Mouse (Mus musculus): ENCODE data around the gene Jade2.

The Jade2 gene

DNA sequence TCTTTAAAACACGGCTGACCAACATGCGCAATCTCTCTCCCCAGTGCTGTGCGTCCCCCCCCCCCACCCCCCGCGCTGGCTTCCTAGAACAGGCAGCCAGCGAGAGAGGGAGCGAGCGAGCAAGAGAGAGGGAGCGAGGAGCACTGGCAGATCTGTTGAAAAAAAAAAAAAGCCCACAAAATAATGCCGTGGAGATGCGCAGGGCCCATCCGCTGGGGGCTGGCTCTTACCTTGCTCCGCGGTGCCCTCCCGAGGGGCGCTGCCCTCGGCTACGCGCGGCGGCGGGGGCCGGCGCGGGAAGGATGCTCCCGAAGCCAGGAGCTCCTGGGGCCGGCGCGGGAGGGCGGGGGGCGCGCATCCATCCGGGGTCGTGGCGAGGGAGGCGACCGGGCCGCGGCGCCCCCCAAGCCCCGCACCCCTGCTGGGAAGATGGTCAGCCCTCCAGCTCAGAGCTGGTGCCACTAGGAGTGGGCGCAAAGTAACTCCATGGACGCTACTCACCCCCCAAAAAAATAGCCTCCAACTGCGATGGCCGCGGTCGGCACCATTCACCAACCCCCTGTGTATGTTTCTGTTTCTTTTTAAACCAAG, at the start of gene Jade2:
Gene Jade2, minus strand, starts transcription at position 573 of the 591 bp plus-strand sequence.
- peak; percentile 91 for DNase-seq (ENCODE audit: low spot score)

DNA sequence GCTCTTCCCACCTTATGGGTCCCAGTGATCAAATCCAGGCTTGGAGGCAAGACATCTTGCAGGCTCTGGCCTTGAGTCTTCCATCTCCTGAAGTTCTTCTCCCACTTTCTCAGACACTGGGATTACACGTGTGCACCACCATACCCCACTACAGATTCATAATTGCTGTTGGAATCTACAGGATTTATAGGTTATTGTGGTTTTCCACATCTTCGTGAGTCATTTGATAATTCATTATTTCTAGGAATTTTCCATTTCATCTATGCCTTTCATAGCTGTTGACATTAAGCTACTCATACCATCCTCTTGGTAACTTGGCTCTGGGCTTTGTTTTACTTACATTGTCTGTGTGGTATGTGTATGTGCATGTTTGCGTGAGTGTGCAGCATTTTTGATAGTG, 46.8 kb upstream of the Jade2 start:
- no peak for DNase-seq (ENCODE audit: low spot score)

DNA sequence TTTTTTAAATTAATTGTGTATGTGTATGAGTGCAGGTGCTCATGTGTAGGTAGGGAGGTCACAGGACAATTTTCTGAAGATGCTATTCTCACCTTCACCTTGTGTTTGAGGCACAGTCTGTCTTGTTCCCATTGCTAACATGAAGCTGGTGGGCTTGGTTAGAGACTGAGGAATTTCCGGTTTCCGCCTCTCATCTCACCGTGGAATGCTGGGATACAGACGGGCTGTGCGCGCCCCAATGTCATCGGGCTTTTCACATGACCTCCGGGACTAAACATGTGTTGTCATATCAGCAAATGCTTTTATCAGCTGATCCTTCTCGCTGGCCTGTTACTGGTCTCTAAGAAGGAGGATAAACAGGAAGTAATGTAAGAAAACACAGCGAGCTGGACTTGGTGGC, 42.2 kb upstream of the Jade2 start:
- DNase-seq (ENCODE audit: low spot score): no peak

DNA sequence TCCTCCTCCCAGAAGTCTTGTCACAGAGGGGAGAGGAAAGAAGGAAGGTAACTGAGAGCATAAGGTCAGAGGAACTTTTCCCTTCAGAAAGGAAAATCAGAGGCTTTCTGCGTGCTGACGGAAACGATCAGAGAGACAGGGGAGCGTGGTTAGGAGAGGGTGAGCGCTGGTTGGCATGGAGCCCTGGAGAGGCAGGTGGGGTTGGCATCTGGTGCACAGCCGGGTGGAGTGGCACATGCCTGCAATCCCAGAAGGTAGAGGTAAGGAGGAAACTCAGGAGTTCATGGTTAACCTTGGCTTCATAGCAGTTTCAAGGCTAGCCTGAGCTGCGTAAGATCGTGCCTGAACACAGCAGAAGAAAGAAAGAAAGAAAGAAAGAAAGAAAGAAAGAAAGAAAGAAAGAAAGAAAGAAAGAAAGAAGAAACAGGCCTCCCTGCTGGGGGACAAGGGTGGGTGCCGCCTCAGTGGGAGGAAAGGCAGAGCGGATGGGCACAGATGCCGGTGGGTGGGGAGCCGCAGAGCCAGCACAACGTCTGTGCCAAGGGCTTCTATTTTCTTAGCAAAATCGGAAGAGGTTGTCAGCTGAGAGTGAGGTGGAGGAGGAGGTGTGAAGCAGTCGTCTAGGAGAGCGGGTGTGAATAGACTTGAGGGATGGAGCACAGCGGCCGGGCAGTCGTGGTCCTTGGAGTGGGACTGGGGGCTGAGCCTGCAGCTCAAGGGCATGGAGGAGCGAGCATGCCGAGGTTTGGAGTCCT, 41.0 kb upstream of the Jade2 start:
- no peak for DNase-seq (ENCODE audit: low spot score)

DNA sequence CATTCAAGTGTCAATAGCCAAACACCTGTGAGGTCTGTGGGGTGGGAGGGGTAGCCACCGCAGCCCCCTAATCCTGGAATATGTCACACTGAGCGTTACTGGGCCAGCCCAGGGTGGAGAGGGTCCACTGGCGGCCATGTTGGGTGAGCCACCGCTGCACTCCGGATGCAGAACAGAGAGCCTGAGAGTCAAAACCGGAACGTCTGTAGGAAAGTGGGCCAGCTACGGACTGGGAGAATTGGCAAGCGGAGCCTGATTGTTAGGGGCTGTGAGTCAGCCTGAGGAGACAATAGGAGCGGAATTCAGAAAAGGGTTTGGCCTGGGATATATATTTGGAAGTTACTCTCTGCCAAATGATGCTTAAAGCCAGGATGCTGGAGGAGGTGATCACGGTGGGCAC, 39.9 kb upstream of the Jade2 start:
- DNase-seq (ENCODE audit: low spot score): no peak

DNA sequence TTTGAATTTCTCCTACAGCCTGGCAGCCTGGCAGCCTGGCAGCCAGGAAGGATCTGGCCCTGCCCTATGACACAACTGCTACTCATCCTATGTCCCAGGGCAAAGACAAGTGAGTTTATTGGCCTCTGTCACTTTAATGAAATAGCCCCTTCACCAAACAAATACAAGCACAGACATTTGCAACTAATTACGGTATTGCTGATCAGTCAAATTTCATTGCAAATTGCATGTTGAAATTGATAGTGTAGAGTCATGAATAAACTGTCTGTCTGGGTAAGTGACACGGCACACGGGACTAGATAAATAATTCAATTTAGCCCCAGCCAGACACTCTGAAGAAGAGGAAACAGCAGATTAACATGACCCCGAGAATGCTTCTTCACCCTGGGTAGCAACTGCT, 38.6 kb upstream of the Jade2 start:
- DNase-seq (ENCODE audit: low spot score): peak; percentile 87

DNA sequence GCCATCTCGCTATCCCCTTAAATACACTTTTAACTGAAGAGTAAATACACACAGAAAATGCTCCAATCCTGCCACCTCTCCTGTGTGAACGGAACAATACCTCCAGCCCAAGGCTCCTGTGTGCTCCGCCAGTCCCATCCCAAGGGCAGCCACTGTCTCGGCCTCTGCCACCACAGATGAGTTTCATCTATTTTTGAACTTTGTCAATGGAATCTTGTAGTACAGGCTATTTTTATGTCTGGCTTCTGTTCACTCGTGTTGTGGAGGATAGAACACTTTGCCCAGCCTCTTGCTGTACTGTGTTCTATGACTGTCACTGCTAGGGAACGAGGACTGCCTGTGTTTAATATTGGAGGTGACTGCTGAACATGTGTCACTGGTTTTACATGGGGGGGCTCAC, 28.2 kb upstream of the Jade2 start:
- DNase-seq (ENCODE audit: low spot score): no peak

DNA sequence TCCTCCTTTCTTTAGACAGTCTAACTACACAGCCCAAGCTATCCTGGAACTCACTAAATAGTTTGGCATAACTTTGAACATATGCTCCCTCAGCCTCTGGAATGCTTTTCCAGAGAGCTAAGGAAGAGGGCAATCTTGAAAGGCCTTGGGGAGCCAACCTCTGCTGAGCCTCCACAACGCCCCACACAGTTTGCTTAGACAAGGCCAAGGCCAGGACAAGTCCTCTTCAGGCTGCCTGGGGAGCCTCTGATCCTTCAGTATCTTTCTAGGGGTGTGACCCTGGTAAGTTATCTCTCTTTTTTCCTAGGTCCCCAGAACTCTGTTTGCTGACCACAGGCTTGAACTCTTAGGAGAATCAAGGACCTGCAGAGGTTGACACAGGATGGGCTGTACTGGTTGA, 26.6 kb upstream of the Jade2 start:
- DNase-seq (ENCODE audit: low spot score): no peak

DNA sequence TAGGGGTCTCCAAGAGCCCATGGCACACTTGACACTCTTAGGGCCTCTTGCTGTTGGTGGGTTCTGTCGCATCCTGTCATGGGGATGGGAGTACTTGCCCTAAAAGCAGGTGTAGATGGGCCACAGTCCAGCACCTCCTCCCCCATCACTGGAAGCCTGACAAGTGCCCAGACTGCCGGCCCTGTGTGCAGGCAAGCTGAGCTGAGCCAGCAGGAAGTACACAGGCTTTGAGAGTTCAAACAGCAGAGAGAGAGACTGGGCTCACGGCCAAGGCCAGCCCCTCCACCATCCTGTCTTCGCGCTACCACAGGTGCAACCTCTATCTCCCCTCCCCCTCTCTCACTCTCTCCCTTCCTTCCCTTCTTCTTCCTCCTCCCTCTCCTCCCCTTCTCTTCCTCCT, 26.2 kb upstream of the Jade2 start:
- no peak for DNase-seq (ENCODE audit: low spot score)

DNA sequence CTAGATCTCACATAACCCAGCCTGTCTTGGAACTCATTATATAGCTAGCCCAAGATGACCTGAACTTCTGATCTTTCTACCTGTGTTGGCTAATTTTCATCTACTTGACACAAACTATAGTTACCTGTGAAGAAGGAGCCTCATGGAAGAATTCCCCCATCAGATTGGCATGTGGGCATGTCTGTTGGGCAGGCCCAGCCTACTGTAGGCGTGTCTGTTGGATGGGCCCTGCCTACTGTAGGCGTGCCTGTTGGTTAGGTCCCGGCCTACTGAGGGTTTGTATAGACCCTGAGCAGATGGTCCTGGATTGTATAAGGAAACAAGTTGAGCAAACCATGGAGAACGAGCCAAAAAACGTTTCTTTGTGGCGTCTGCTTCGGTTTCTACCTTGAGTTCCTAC, 24.3 kb upstream of the Jade2 start:
- DNase-seq (ENCODE audit: low spot score): no peak

DNA sequence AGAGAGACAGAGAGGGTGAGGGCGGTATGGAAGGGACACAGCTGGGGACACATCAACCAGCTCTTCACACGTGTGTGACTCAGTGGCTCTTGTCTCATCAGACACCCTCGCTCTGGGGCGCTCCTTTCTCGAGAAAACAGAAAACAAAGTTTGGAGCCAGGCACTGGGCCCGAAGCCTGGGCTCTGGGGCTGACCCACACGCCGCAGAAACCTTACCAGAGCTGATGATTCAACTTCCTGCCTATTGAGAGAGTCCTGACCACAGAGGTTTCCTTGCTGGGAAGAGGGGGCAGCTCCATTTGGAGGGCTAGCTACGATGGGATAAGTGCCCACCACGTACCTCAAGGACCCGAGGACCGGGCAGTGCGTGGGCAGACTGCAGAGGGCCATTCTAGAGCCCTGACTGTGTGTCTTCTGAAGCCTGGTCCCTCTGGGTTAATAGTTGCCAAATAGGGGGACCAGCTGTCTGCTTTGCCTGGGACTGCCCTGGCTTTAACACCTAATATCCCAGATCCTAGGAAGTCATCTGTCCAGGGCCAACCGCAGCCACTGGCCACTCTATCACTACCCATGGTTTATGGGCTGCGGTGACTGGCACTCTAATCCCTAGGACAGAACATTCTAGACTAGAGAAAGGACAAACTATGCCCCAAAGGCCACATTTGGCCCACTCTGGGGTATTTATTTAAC, 23.7 kb upstream of the Jade2 start:
- no peak for DNase-seq (ENCODE audit: low spot score)

DNA sequence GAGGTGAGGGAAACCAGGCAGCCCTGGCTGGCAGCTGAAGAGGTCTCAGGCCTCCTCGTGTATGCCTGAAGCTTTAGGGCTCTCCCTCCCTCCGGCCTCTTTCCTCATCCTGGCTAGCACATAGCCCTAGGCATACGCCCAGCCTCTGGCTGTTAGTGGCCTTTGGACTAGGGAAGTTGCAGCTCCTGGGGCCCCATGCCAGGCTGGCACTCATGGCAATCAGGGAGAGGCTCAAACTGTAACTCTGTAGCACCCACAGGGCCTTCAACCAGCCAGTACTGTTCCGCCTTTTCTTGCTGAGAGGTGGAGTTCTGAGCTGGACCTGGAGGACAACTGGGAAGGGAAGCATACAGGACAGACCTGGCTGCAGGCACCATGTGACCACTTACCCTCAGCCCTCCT, 19.5 kb upstream of the Jade2 start:
- DNase-seq (ENCODE audit: low spot score): no peak

DNA sequence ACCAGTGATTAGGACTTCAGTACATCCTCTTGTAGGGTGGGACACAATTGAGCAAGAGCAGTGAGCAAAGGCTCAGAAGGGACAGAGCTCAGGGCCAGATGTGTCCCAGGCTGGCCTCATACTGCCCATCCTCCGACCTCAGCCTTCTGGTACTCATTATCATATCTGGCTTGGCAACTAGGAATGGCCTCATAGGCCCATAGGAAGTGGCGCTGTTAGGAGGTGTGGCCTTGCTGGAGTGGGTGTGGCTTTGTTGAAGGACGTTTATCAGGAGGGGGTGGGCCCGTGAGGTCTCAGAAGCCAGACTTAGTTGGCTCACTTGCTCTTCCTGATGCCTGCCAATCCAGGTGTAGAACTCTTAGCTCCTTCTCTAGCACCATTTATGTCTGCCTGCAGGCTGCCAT, 18.3 kb upstream of the Jade2 start:
- peak; percentile 51 for DNase-seq (ENCODE audit: low spot score)

DNA sequence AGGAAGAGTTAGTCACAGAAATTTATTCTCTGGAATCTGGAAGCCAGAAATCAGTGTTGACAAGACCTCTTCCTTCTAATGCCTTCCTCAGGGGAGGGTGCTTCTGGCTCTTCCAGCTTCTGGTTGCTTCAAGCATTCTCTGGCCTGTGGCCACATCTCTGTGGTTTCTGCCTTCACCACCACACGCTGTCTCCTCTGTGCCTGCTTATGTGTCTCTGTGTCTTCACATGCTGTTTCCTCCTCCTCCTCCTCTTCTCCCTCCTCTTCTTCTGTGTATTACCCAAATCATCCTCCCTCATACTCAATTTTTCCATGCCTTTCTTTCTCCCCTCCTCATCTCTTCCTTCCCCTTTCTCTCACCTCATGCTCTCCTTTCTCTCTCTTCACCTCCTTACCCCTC, 17.6 kb upstream of the Jade2 start:
- peak; percentile 61 for DNase-seq (ENCODE audit: low spot score)

DNA sequence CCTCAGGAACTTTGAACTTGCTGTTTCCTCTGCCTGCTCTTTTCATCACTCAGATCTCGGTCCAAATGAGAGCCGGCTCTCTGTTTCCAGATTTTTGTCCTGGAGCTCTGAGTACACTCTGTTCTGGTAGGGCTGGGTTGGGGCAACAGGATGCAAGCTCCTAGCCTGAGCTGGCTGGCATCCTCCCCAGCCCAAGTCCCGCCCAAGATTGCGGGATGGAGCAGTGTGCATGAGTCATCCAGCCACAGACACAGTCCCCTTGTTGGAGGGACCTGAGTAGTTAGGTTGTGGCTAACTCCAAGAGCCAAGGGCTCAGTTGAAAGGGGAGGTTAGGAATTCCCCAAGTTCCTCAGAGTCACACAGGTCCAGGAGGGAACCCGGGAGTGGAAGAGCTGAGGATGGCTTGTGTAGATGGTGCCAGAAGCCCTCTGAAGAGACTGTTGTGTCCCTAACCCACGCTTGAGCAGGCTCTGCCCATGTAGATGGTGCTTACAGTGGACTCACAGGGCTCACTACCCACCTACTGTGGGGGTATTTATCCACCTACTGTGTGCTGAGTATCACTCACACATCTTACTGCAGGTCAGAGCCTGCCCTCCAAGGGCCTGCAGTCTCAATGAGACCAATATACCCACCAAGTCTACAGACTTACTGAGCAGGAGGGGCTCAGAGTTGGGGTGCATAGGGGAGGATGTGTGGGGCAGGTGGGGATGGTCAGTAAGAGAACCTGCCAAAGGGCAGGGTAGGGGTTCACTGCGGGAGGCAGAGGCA, 17.0 kb upstream of the Jade2 start:
- DNase-seq (ENCODE audit: low spot score): peak; percentile 90

DNA sequence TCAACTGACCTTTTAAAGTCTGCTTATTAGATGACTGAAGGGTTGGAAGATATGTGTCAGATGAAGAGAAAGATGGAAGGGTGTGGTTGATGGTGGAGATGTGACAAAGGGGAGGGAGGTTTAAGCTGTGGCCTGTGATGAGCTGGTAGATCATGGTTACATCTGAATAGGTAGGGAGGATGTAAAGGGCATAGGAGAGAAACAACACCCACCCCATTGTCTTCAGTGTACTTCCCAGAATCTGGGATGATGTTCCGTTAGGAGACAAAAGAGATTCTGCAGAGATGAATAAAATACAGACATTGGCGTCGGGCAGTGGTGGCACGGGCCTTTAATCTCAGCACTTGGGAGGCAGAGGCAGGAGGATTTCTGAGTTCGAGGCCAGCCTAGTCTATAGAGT, 15.7 kb upstream of the Jade2 start:
- DNase-seq (ENCODE audit: low spot score): no peak

DNA sequence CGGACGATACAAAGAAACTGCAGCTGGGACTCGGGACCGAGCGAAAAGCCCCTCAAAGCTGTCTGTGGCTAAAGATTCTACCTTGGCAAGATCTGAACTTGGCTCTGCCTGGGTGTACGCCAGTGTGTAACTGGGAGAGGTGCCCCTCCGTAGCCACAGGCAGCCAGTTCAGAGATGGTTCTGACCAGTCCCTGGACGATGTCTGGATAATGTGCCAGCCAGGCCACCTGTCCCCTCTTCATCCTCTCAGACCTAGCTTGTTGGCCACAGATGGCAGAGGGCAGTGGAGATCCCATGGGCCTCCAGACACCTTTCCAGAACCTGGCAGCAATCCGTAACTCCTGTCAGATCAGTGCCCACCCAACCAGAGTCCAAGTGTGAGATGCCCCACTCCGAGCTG, 9.8 kb upstream of the Jade2 start:
- no peak for DNase-seq (ENCODE audit: low spot score)

DNA sequence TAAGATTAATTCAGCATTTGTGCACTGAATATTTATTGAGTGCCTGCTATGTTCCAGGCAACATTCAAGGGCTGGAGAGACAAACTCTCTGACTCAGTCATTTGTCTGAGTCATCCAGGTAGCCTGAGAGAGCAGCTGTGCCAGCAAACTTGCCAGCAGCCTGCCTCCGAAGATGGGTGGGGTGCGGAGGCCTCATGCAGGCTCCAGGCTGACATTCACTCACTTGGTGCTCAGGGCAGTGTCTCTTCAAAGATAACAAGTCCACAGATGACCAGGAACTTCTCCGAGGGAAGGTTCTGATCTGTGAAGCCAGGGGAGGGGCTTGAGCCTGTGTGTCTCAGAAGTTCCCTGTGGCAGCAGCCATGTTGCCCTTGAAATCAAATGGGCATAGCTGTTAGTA, 8.6 kb upstream of the Jade2 start:
- peak; percentile 54 for DNase-seq (ENCODE audit: low spot score)

DNA sequence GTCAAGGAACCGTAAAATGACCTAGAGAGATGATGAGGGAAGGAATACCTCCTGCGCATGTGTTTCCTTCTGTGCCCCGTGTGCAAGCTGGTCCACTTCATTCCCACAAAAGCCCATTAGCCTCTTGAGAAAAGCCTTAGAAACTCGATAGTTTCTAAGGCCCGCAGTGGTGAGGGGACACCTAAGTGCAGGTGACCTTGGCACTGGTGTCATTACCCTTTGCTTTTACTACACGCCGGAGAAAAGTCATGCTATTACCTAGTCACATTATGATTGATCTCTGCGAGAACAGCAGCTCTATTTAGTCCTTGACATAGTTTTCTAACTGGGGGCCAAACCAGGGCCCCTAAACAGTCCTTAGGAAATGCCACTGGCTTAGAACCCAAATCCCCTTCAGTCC, 3.2 kb upstream of the Jade2 start:
- no peak for DNase-seq (ENCODE audit: low spot score)

DNA sequence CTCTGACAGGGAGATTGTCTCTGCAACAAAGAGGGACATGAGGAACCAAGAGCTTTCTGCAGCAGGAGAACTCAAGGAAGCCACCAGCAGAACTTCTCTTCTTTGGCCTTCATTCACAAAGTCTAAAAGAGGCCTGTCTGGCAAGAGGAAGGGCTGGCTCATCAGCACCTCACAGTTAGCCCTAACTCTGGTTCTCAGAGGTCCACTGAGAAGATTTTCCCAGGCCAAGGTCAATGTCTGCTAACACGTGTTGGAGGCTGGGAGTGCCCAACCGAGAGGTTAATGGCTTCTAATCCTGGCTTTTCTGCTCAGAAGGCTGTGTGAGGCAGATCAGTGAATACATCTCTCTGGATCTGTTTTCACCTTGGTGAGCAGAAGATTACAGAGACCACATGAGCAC, 2.1 kb upstream of the Jade2 start:
- no peak for DNase-seq (ENCODE audit: low spot score)

DNA sequence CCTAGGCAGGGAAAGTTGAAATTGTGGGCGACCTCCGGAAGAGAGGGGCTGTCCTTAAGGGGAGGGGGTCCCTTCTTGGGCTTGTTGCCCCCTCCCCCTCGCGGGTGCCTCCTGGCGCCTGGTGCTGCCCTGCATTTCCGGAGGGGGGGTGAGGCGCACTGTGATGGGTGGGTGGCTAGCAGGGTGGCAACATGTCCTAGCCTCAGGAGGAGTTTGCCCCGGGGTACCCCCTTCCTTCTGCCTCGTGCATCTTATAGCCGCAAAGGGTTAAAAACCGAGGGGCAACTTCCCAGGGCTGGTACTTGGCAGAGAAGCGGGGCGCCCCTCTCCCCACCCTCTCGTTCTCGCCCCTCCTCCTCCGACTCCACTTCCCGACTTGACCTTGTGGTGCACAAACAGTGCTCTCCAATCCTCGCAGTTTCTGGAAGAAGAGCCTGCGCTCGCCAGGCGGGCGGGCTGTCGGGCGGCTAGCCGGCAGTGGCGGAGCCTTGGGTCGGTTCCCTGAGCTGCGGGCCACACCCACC, 1.1 kb upstream of the Jade2 start:
- peak; percentile 89 for DNase-seq (ENCODE audit: low spot score)

DNA sequence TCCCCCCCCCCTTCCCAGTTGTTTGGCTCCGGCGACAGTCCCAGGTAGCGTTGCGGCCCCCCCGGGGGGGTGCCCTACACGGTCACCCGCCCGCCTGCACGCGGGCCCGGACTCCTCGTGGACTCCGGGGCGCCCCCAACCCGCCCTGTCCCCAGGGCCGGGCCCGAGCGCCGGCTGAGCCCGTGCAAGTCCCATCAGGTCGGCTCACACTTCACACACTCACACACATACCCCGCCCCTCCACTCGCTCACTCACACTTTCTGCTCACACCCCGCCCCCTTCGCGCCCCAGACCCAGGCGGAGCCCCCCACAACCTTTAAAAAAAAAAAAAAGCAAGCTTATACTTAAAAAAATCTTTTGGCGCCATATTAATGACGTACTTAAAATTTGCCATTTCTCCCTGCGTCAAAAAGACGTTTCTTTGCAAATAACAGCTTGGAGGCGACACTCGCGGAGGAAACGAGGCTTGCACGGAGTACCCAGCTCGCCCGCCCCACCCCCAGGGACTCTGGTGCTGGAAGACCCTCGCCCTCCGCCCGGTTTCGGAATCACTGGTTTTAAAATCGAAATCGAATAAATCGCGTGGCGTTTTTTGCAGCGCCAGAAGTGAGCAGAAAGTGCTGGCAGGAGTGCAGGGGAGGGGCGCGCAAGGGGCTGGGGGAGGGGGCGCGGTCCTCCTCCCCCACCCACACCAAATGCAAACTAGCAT, 520 bp upstream of the Jade2 start:
- peak; percentile 89 for DNase-seq (ENCODE audit: low spot score)

All from MN1 (cell line).